Mouse (Mus musculus) ES-Bruce4 (cell line): ENCODE measurements around the gene Cyb5r3. TPM values are rescaled to one million over a fixed set of nuclear protein-coding genes. Genes with fewer than 3 reads are reported as not detected.
A peak's percentile ranks its signal among the peaks of the same experiment; 100 is the strongest.

Source experiments
- H3K27ac ChIP-seq: 2 replicates; pipeline ENCODE4 v1.5.1; 2012; ENCODE audit warnings: low read length, inconsistent platforms; ENCODE audit not compliant: insufficient read depth
- H3K27me3 ChIP-seq: 2 replicates; pipeline ENCODE4 v1.6.1; 2012; ENCODE audit warnings: mild to moderate bottlenecking, low read length, inconsistent platforms; ENCODE audit not compliant: control insufficient read depth, poor library complexity, insufficient read depth, severe bottlenecking
- H3K36me3 ChIP-seq: 2 replicates; pipeline ENCODE4 v1.6.1; 2012; ENCODE audit warnings: inconsistent platforms, mild to moderate bottlenecking, low read length, moderate library complexity; ENCODE audit not compliant: control insufficient read depth, poor library complexity, insufficient read depth, severe bottlenecking
- H3K4me1 ChIP-seq: one replicate; pipeline ENCODE4 v1.8.1; 2011; ENCODE audit warnings: low read length; ENCODE audit not compliant: control insufficient read depth, insufficient read depth
- H3K4me3 ChIP-seq: 2 replicates; pipeline ENCODE4 v1.5.1; 2011; ENCODE audit warnings: low read depth, mild to moderate bottlenecking, low read length
- H3K9ac ChIP-seq: 2 replicates; pipeline ENCODE4 v1.6.1; 2012; ENCODE audit warnings: low read depth, mild to moderate bottlenecking, inconsistent platforms; ENCODE audit not compliant: poor library complexity, severe bottlenecking
- H3K9me3 ChIP-seq: replicated peaks from 2 replicates; pipeline ENCODE4 v1.6.1; 2012; ENCODE audit warnings: mild to moderate bottlenecking, low read length, inconsistent platforms; ENCODE audit not compliant: control insufficient read depth, poor library complexity, insufficient read depth, severe bottlenecking
- CTCF ChIP-seq: IDR thresholded peaks from one replicate; pipeline ENCODE4 v1.8.1; 2011; ENCODE audit warnings: low read depth, low read length
- EP300 ChIP-seq: IDR thresholded peaks from 2 replicates; pipeline ENCODE4 v1.6.1; 2011; ENCODE audit warnings: low read depth, low read length; ENCODE audit not compliant: insufficient read depth
- POLR2A ChIP-seq: IDR thresholded peaks from one replicate; pipeline ENCODE4 v1.8.1; 2011; ENCODE audit warnings: low read length; ENCODE audit not compliant: insufficient read depth
- polyA plus RNA-seq: library from polyadenylated mRNA; stranded (reverse); fragments of >200 nt; gene quantifications from 2 replicates; pipeline ENCODE4 v1.2.4, GENCODE M21; 2011; ENCODE audit warnings: low read depth; ENCODE audit not compliant: missing spikeins, insufficient read depth, insufficient read length

The Cyb5r3 gene
- polyA plus RNA-seq, 1 experiment: 188 TPM

DNA sequence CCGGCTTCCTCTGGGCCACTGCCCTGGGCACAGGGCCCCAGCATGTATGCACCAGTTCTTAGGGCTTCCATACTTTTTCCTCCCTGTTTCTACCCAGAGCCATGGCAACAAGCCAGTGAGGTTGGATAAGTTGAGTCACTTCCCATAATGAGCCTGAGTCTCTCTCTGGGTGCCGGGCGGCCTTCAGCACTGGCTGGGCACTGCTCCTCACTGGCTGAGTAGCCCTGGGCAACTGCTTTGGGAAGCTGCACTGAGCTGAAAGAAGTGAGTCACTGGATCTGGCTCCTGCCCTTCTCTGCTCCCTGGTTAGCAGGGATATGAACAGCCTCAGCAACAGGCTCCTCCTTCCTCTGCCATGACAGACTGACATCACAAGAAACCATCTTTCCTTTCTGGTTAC is 5.8 kb downstream of the Cyb5r3 start:
- Histone ChIP-seq H3K27ac (no peak overlapping the region), H3K27me3 (no peaks in the 10 kb centered on the region), H3K4me1 (peaks cover 7% of the 10 kb centered on the region), H3K9ac (no peak overlapping the region), H3K4me3 (no peak overlapping the region), H3K9me3 (no peaks in the 10 kb centered on the region), H3K36me3 (peaks cover 2% of the 10 kb centered on the region; the same call in 1 of the 2 replicates)
- TF ChIP-seq EP300: no peak
- no peak for TF ChIP-seq CTCF
- TF ChIP-seq POLR2A: no peak

DNA sequence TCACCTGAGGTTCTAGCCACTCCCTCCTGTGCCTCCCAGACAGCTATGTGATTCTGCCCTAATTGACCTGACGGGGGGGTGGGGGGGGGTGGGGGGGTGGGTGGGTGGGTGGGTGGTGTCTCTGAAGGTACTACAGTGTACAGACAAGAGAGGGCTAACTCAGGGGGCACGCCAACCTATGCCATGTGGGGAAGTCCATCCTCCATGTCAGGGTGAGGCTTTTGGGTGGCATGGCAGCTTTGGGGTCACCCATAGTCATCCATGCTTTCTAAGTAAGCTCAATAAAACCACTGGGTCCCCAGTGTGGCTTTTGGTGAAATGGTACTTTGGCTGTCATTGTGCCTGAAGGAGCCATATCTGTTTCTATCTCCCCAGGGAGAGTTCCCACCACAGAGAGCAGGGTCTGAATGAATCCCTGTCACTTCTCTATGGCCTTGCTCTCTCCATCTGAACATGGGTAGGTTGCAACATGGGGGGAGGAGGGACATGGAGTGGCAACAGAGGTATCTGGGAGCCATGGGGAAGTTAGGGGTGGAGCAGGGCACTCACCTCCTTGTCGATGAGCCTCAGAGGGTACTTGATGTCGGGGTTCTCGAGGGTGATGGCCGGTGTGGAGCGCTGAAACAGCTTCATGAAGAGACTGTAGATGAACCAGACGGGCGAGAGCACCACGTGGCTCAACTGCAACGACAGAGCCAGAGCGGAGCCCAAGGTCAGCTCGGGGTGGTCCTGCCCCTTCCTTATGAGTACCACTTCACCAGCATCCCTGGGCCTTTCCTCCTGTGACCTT is 6.7 kb downstream of the Cyb5r3 start:
- no peaks in the 10 kb centered on the region for H3K27me3 ChIP-seq
- H3K36me3 ChIP-seq: peaks cover 2% of the 10 kb centered on the region; the same call in 1 of the 2 replicates
- no peak overlapping the region for H3K9ac ChIP-seq
- H3K4me3 ChIP-seq: no peak overlapping the region
- peak overlapping the region; percentile 80; the same call in 1 of the 2 replicates for H3K27ac ChIP-seq
- TF ChIP-seq CTCF: no peak
- TF ChIP-seq EP300: no peak
- no peak for TF ChIP-seq POLR2A
- no peaks in the 10 kb centered on the region for H3K9me3 ChIP-seq
- peaks cover 7% of the 10 kb centered on the region for H3K4me1 ChIP-seq

DNA sequence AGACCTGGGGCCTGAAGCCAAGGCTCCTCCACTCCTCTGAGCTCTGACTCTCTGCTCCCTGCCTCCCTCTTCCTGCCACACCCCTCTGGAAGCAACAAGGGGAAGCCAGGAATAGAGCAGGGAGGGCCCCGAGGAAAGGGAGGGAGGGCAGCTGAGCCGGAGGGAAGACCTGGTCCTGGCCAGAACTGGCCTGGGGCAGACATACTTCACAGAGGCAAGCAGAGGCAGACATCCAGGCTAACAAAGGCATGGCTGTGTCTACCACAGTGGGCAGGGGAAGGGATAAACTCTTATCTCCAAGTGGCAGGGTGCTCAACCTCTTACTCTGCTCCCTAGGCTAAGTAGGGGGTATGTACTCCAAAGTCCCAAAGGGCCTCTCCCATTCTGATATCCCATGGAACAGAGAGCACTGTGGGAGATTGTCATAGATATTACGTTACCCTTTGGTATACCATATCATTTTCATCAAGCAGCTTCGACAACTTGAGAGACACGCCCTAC is 7.4 kb downstream of the Cyb5r3 start:
- Histone ChIP-seq H3K4me3 (no peak overlapping the region), H3K4me1 (peaks cover 7% of the 10 kb centered on the region), H3K9me3 (no peaks in the 10 kb centered on the region), H3K36me3 (peaks cover 2% of the 10 kb centered on the region; the same call in 1 of the 2 replicates), H3K9ac (no peak overlapping the region), H3K27me3 (no peaks in the 10 kb centered on the region), H3K27ac (peak overlapping the region; percentile 80)
- peak; percentile 88 for TF ChIP-seq EP300
- TF ChIP-seq CTCF: no peak

DNA sequence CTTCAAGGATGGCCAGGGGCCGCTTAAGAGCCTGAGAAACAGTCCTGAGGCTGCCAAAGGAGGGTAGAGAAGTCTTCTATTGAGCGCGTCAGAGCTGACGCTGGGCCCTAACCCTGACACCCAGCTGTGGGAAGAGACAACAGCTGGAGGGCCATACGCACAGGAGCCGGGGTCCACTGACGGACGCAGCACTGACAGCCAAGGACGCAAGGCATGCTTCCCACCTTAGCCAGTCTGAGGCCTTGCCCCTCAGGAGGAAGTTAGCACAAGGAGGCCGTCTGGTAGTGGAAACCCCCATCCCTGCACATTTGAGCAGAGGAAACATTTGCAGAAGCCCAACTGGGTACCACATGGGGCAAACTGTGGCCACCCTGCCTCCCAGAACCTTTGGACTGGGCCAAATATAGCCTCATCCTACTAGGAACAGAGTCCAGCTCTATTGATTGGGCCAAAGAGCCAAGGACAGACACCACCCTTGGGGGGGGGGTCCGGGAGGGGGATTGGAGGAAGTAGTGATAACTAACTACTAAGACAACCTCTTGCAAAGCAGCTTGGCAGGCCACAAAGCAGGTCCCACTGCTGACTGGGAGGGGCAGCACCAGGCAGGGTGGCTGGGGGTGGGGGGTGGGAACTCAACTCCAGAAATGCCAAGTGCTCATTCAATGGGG is 9.4 kb downstream of the Cyb5r3 start:
- H3K4me1 ChIP-seq: peaks cover 7% of the 10 kb centered on the region
- H3K4me3 ChIP-seq: no peak overlapping the region
- H3K9ac ChIP-seq: no peak overlapping the region
- TF ChIP-seq EP300: no peak
- TF ChIP-seq POLR2A: no peak
- TF ChIP-seq CTCF: no peak
- H3K36me3 ChIP-seq: peaks cover 2% of the 10 kb centered on the region; the same call in 1 of the 2 replicates
- no peaks in the 10 kb centered on the region for H3K9me3 ChIP-seq
- no peaks in the 10 kb centered on the region for H3K27me3 ChIP-seq
- no peak overlapping the region for H3K27ac ChIP-seq

DNA sequence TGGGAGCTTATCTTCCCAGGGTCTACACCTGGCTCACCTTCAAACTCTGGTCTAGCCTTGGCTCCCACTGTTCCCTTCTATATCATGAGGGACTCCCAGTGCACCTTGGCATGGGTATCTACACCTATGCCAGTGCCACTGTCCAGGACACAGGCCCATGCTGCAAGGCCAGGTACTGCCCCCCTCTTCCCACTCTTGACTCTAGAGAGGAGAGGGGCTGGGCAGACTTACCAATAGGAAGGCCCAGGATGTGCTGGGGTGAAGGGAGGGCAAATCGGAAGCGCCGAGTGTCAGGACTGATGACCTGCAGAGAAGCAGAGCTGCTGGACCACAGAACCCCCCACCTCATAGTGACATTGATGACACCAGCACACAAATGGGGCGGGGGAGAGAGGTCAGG is 10.4 kb downstream of the Cyb5r3 start:
- Histone ChIP-seq H3K9me3 (no peaks in the 10 kb centered on the region), H3K36me3 (peaks cover 2% of the 10 kb centered on the region; the same call in 1 of the 2 replicates), H3K27me3 (no peaks in the 10 kb centered on the region), H3K9ac (no peak overlapping the region), H3K27ac (no peak overlapping the region), H3K4me3 (no peak overlapping the region), H3K4me1 (peaks cover 7% of the 10 kb centered on the region)
- TF ChIP-seq CTCF (no peak), POLR2A (no peak), EP300 (no peak)
